10 mouse cellular contexts compared by ENCODE assay signal in the genomic region with DNA sequence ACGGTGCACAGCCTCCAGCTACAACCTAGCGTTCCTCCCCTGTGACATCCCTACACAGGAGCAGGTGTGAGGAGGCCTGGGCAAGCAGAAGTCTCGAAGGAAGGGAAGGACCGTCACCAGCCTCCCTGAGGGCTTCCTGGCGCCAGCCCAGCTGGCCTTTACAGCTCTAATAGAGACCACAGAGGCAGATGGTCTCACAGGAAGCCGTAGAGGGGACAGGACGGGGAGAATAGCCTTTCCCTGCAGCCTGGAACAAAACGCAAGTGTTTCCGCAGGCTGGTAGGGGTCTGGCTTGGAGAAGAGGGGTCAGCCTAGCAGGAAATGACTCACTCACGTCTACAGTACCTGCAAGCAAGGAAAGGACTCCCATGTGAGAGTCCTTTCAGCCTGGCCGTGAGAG. TPM values are rescaled to one million over a fixed set of nuclear protein-coding genes. Genes with fewer than 3 reads are reported as not detected.
A peak's percentile ranks its signal among the peaks of the same experiment; 100 is the strongest.
DNase-seq lines count a peak whose midpoint lies in the region; ATAC-seq and TF ChIP-seq lines count a peak whose summit lies in the region.
"Had no signal": no experiment of that assay in that cellular context is flagged by ENCODE, and none has a peak within 500 bp of the region (broad histone marks: within the 10 kb centered on the region; RNA-seq: fewer than 3 reads in every experiment).

No protein-coding gene starts in this region.

- no peak for TF ChIP-seq POLR2A in limb, embryonic 14.5 days (IDR thresholded peaks at IDR 0.05; ENCODE audit: borderline replicate concordance, extremely low read depth, insufficient read depth, insufficient read length)

- peak overlapping the region; percentile 66 for H3K27ac ChIP-seq in forebrain, embryonic 10.5 days
- H3K27ac ChIP-seq in forebrain, embryonic 16.5 days (ENCODE audit: low read length): no peak overlapping the region
- H3K27ac ChIP-seq in limb, embryonic 14.5 days (replicated peaks; ENCODE audit: low read depth, low read length): 0 out of 2 replicates have a peak overlapping the region, but pooled peaks have one; percentile 5

- WGBS in forebrain, embryonic 10.5 days: 76% methylated on average over 11 of the region's 11 CpGs
- 58% methylated on average over 11 of the region's 11 CpGs for WGBS in forebrain, embryonic 16.5 days
- WGBS in limb, embryonic 14.5 days: 50% methylated on average over 11 of the region's 11 CpGs

- no peak overlapping the region for H3K4me2 ChIP-seq in forebrain, embryonic 16.5 days (ENCODE audit: low read length)
- H3K4me2 ChIP-seq in limb, embryonic 14.5 days (replicated peaks; ENCODE audit: low read depth, low read length, severe bottlenecking): no peak overlapping the region

- H3K9me3 ChIP-seq in forebrain, embryonic 10.5 days: no peaks in the 10 kb centered on the region
- H3K9me3 ChIP-seq in forebrain, embryonic 16.5 days (ENCODE audit: control insufficient read depth, low read length): no peaks in the 10 kb centered on the region
- H3K9me3 ChIP-seq in limb, embryonic 14.5 days (ENCODE audit: control insufficient read depth, low read length): no peaks in the 10 kb centered on the region
- H3K9me3 ChIP-seq: megakaryocyte, embryonic 14.5 days had no signal

- no peak for ATAC-seq in forebrain, embryonic 16.5 days
- no peak for ATAC-seq in limb, embryonic 14.5 days (ENCODE audit: low FRiP score, low read depth)

- H3K4me1 ChIP-seq in forebrain, embryonic 10.5 days: peaks cover 65% of the 10 kb centered on the region
- H3K4me1 ChIP-seq in forebrain, embryonic 16.5 days (replicated peaks; ENCODE audit: control insufficient read depth, insufficient read depth, low read length): peaks cover 24% of the 10 kb centered on the region
- H3K4me1 ChIP-seq in limb, embryonic 14.5 days (ENCODE audit: control insufficient read depth, insufficient read depth, low read length): peaks cover 10% of the 10 kb centered on the region

- peak overlapping the region; percentile 1; the same call in 1 of the 2 replicates for H3K4me3 ChIP-seq in forebrain, embryonic 10.5 days
- H3K4me3 ChIP-seq in forebrain, embryonic 16.5 days (replicated peaks; ENCODE audit: low read length): no peak overlapping the region
- no peak overlapping the region for H3K4me3 ChIP-seq in limb, embryonic 14.5 days (replicated peaks; ENCODE audit: low read length)
- H3K4me3 ChIP-seq: megakaryocyte, embryonic 14.5 days had no signal

- intact Hi-C loops in heart, postnatal 36 days (cut with DNase I): loop anchor here (1.0 kb wide), 1 partner anchor 14 kb away; no protein-coding TSS in a partner anchor
- intact Hi-C loops in left cerebral cortex, postnatal 25 days (cut with DNase I): no loop called here

- DNase-seq in forebrain, embryonic 10.5 days (ENCODE audit: extremely low spot score, low spot score): no peak
- peak; percentile 79 to 86 for DNase-seq in cerebellum, postnatal 14 days
- peak; percentile 59 to 61 for DNase-seq in heart, postnatal 36 days
- DNase-seq in limb, embryonic 14.5 days (ENCODE audit: low spot score): no peak
- no peak for DNase-seq in frontal cortex, postnatal 14 days (ENCODE audit: low spot score in 2 of 2)
- no peak for DNase-seq in embryo, embryonic 9.5 days (ENCODE audit: extremely low spot score)
- DNase-seq in left cerebral cortex, postnatal 25 days (ENCODE audit: low spot score in 2 of 2): no peak

- no peaks in the 10 kb centered on the region for H3K27me3 ChIP-seq in forebrain, embryonic 10.5 days (ENCODE audit: poor library complexity, severe bottlenecking)
- H3K27me3 ChIP-seq in forebrain, embryonic 16.5 days (replicated peaks; ENCODE audit: control insufficient read depth, insufficient read depth, low read length): no peaks in the 10 kb centered on the region
- H3K27me3 ChIP-seq in limb, embryonic 14.5 days (ENCODE audit: control insufficient read depth, insufficient read depth, low read length): no peaks in the 10 kb centered on the region

- H3K36me3 ChIP-seq in forebrain, embryonic 10.5 days (replicated peaks): peaks cover 62% of the 10 kb centered on the region
- peaks cover 18% of the 10 kb centered on the region for H3K36me3 ChIP-seq in forebrain, embryonic 16.5 days (ENCODE audit: control insufficient read depth, insufficient read depth)
- H3K36me3 ChIP-seq in limb, embryonic 14.5 days (ENCODE audit: control insufficient read depth, insufficient read depth, low read length): peaks cover 48% of the 10 kb centered on the region

- no peak overlapping the region for H3K9ac ChIP-seq in forebrain, embryonic 16.5 days (replicated peaks; ENCODE audit: low read depth, low read length)
- H3K9ac ChIP-seq in limb, embryonic 14.5 days (ENCODE audit: low read depth, low read length, severe bottlenecking): no peak overlapping the region

RNA-seq across cellular contexts. Expression of gene Misp, which starts 13.0 kb away (rescaled TPM):
- 0.18 and 1.0 TPM in 2 replicates for polyA plus RNA-seq in forebrain, embryonic 10.5 days (2016; fragmentation: Nextera tagmentation; extraction: Ambion mirVana)
- polyA plus RNA-seq in forebrain, embryonic 16.5 days (2015; fragmentation: Nextera tagmentation; extraction: Ambion mirVana): 0.48 and 1.2 TPM in 2 replicates
- total RNA-seq in heart, postnatal 36 days (2021): under 1 TPM in 1 of 2 experiments, not detected in 1; 0.62 TPM
- polyA plus RNA-seq in limb, embryonic 14.5 days (2012; rRNA removed): 0.41 and 0.50 TPM in 2 replicates
- 0.54 and 1.2 TPM in 2 replicates for polyA plus RNA-seq in limb, embryonic 14.5 days (2014; fragmentation: Nextera tagmentation; extraction: Ambion mirVana)
- 1 to 10 TPM in 1 of 2 experiments, under 1 TPM in 1; 0.62 to 1.7 TPM for total RNA-seq in left cerebral cortex, postnatal 25 days (2021)
- polyA plus RNA-seq: C2C12 had no signal

RNA-seq across cellular contexts. Expression of gene Palm, which starts 14.5 kb away (rescaled TPM):
- polyA plus RNA-seq in forebrain, embryonic 10.5 days (2016; fragmentation: Nextera tagmentation; extraction: Ambion mirVana): 114 and 119 TPM in 2 replicates
- 327 and 349 TPM in 2 replicates for polyA plus RNA-seq in forebrain, embryonic 16.5 days (2015; fragmentation: Nextera tagmentation; extraction: Ambion mirVana)
- total RNA-seq in heart, postnatal 36 days (2021): 10 to 100 TPM; 56.0 to 87.0 TPM
- 55.8 and 72.7 TPM in 2 replicates for polyA plus RNA-seq in limb, embryonic 14.5 days (2012; rRNA removed)
- 76.2 and 83.8 TPM in 2 replicates for polyA plus RNA-seq in limb, embryonic 14.5 days (2014; fragmentation: Nextera tagmentation; extraction: Ambion mirVana)
- 100 to 1,000 TPM; 318 to 348 TPM for total RNA-seq in left cerebral cortex, postnatal 25 days (2021)

RNA-seq across cellular contexts. Expression of gene Prss57, which starts 17.1 kb away (rescaled TPM):
- not detected in 2 replicates for polyA plus RNA-seq in forebrain, embryonic 10.5 days (2016; fragmentation: Nextera tagmentation; extraction: Ambion mirVana)
- 0.36 and 0.62 TPM in 2 replicates for polyA plus RNA-seq in forebrain, embryonic 16.5 days (2015; fragmentation: Nextera tagmentation; extraction: Ambion mirVana)
- not detected for total RNA-seq in heart, postnatal 36 days (2021)
- polyA plus RNA-seq in limb, embryonic 14.5 days (2012; rRNA removed): 0.04 and 0.06 TPM in 2 replicates
- polyA plus RNA-seq in limb, embryonic 14.5 days (2014; fragmentation: Nextera tagmentation; extraction: Ambion mirVana): not detected in 2 replicates
- 1 to 10 TPM in 1 of 2 experiments, under 1 TPM in 1; 0.62 to 1.1 TPM for total RNA-seq in left cerebral cortex, postnatal 25 days (2021)
- polyA plus RNA-seq: C2C12 had no signal

RNA-seq across cellular contexts. Expression of gene Fstl3, which starts 30.8 kb away (rescaled TPM):
- polyA plus RNA-seq in forebrain, embryonic 10.5 days (2016; fragmentation: Nextera tagmentation; extraction: Ambion mirVana): 1.1 and 1.5 TPM in 2 replicates
- polyA plus RNA-seq in forebrain, embryonic 16.5 days (2015; fragmentation: Nextera tagmentation; extraction: Ambion mirVana): 1.1 and 1.4 TPM in 2 replicates
- total RNA-seq in heart, postnatal 36 days (2021): 1 to 10 TPM; 4.2 to 4.3 TPM
- polyA plus RNA-seq in limb, embryonic 14.5 days (2012; rRNA removed): 11.6 and 14.7 TPM in 2 replicates
- polyA plus RNA-seq in limb, embryonic 14.5 days (2014; fragmentation: Nextera tagmentation; extraction: Ambion mirVana): 9.0 and 9.5 TPM in 2 replicates
- total RNA-seq in left cerebral cortex, postnatal 25 days (2021): 1 to 10 TPM; 2.2 to 2.4 TPM

RNA-seq across cellular contexts. Expression of gene Rnf126, which starts 41.1 kb away (rescaled TPM):
- polyA plus RNA-seq in forebrain, embryonic 10.5 days (2016; fragmentation: Nextera tagmentation; extraction: Ambion mirVana): 92.4 and 113 TPM in 2 replicates
- 85.8 and 87.2 TPM in 2 replicates for polyA plus RNA-seq in forebrain, embryonic 16.5 days (2015; fragmentation: Nextera tagmentation; extraction: Ambion mirVana)
- 10 to 100 TPM; 23.6 to 24.6 TPM for total RNA-seq in heart, postnatal 36 days (2021)
- 176 and 229 TPM in 2 replicates for polyA plus RNA-seq in limb, embryonic 14.5 days (2012; rRNA removed)
- 100 and 103 TPM in 2 replicates for polyA plus RNA-seq in limb, embryonic 14.5 days (2014; fragmentation: Nextera tagmentation; extraction: Ambion mirVana)
- 10 to 100 TPM; 90.9 to 96.0 TPM for total RNA-seq in left cerebral cortex, postnatal 25 days (2021)

Comparison
In these comparisons a context has a peak if more than half of its experiments do, and no peak if none do; other contexts are left out.
1. DNase-seq: peak in cerebellum, postnatal 14 days (2 of 2) and heart, postnatal 36 days (2 of 2); none in forebrain, embryonic 10.5 days (single experiment), limb, embryonic 14.5 days (single experiment), frontal cortex, postnatal 14 days (0 of 2), embryo, embryonic 9.5 days (single experiment) and left cerebral cortex, postnatal 25 days (0 of 2).